Mouse (Mus musculus) forebrain, postnatal 0 days (tissue): Measurements from ENCODE around the gene Mpzl1. TPM values are rescaled to one million over a fixed set of nuclear protein-coding genes. Genes with fewer than 3 reads are reported as not detected.

Source experiments
- ATAC-seq: fragments of 200-750 bp; cut with Nextera tagmentation; 2 replicates; pipeline ENCODE4 v1.8.0; 2017; ENCODE audit warnings: mild to moderate bottlenecking, moderate library complexity
- DNase-seq: peaks from one replicate; pipeline ENCODE4 v3.0.0-alpha.2; 2015
- H3K27ac ChIP-seq: fragments of 300-500 bp; sonication (generic); 2 replicates; pipeline ENCODE4 v1.5.1; 2014; ENCODE audit warnings: low read depth, mild to moderate bottlenecking, antibody characterized with exemption, low read length, moderate library complexity, mixed read lengths
- H3K27me3 ChIP-seq: fragments of 300-500 bp; sonication (generic); 2 replicates; pipeline ENCODE4 v1.6.1; 2014; ENCODE audit warnings: mild to moderate bottlenecking, low read length, mixed read lengths; ENCODE audit not compliant: insufficient read depth
- H3K36me3 ChIP-seq: fragments of 300-500 bp; sonication (generic); 2 replicates; pipeline ENCODE4 v1.6.1; 2014; ENCODE audit warnings: mild to moderate bottlenecking, moderate library complexity; ENCODE audit not compliant: insufficient read depth
- H3K4me1 ChIP-seq: fragments of 300-500 bp; sonication (generic); 2 replicates; pipeline ENCODE4 v1.6.1; 2014; ENCODE audit warnings: antibody characterized with exemption; ENCODE audit not compliant: insufficient read depth
- H3K4me2 ChIP-seq: fragments of 300-500 bp; sonication (generic); 2 replicates; pipeline ENCODE4 v1.6.1; 2014; ENCODE audit warnings: low read depth, mild to moderate bottlenecking, moderate library complexity
- H3K4me3 ChIP-seq: fragments of 300-500 bp; sonication (generic); 2 replicates; pipeline ENCODE4 v1.5.1; 2014; ENCODE audit warnings: low read depth, low read length, mixed read lengths
- H3K9ac ChIP-seq: fragments of 300-500 bp; sonication (generic); 2 replicates; pipeline ENCODE4 v1.6.1; 2014; ENCODE audit warnings: mild to moderate bottlenecking
- H3K9me3 ChIP-seq: fragments of 300-500 bp; sonication (generic); 2 replicates; pipeline ENCODE4 v1.6.1; 2016; ENCODE audit warnings: low read length
- CTCF ChIP-seq: sonication (generic); IDR thresholded peaks from 2 replicates; pipeline ENCODE4 v1.5.1; 2016; ENCODE audit warnings: antibody characterized with exemption, control low read depth, low read depth
- WGBS: fragments of 180-500 bp; shearing (Covaris S2); extraction: QIAGEN DNeasy Blood & Tissue Kit; methylation state at CpG from one replicate; pipeline ENCODE4 v1.1.7; 2014; 5-methylcytosine and 5-hydroxymethylcytosine counted together
- polyA plus RNA-seq: library from polyadenylated mRNA; unstranded; fragments of >200 nt; fragmentation: Nextera tagmentation; extraction: Ambion mirVana; gene quantifications from 2 replicates; pipeline ENCODE4 v1.2.1, GENCODE M21; 2015
- total RNA-seq: library from RNA; depleted of rRNA; stranded (reverse); fragments of >200 nt; gene quantifications from 2 replicates; pipeline ENCODE4 v1.2.3, GENCODE M21; 2014

The Mpzl1 gene
- total and polyA plus RNA-seq, 2 experiments from 2014 or later = 23.9 to 127 TPM

DNA sequence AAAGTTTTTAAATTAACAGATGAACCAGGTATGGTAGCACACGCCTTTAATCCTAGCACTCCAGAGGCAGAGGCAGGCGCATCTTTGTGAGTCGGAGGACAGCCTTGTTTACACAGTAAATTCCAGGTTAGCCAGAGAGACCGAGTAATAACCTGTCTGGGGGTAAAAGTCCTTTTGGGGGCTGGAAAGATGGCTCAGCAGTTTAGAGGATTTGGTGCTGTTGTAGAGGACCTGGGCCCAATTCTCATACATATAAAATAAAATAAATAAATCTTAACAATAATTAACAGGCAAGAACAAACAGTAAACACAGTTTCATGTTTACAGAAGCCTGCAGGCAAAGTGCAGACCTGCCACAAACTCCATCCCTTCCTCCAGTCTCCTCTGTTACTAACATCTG, 25.4 kb downstream of the Mpzl1 start:
- DNase-seq = no peak
- no peak for TF ChIP-seq CTCF

DNA sequence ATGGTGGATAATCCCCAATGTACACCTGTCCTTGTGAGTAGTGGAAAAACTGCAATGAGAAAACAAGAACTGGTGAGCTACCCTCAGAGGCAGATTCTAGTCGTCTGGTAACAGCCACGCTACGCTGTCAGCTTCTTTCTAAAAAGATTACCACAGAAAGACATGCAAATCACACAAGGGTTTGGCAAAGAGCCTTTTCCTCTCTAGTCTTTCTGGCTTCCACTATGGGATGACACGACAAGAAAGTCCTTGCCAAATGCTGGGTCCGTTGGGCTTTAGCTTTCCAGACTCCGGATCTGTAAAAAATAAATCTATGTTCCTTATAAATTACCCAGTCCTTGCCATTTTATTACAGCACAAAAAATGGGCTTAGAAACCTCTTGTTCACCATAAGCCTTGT, 28.6 kb downstream of the Mpzl1 start:
- WGBS = 51% methylated on average over 6 of the region's 6 CpGs
- peak; percentile 39 for ATAC-seq

More for the DNA sequence above, 25.4 kb downstream of the Mpzl1 start:
- Histone ChIP-seq H3K4me3 (no peak overlapping the region), H3K4me2 (no peak overlapping the region), H3K36me3 (peaks cover 15% of the 10 kb centered on the region), H3K27me3 (no peaks in the 10 kb centered on the region), H3K27ac (no peak overlapping the region), H3K9ac (no peak overlapping the region), H3K9me3 (no peaks in the 10 kb centered on the region), H3K4me1 (no peaks in the 10 kb centered on the region; the same call in 1 of the 2 replicates)
- ATAC-seq = no peak
- WGBS = 95% methylated on average over 4 of the region's 4 CpGs

DNA sequence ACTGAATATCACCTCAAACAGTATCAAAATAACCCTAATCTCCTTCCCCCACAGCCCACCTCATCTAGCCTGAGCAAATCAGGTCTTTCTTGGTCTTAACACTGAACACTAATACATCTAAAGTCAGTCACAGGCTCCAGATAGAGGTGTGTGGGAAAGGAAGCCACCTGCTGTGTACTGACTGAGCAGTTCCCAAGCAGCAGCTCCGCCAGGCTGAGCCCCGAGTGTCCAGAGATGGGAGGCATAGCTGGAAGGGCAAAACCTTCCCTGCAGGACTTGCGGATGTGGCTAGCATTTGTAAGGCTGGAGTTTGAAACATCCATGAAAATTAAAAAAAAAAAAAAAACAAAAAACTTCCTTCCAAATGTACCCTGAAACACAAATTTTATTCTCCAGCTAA, 29.2 kb downstream of the Mpzl1 start:
- Histone ChIP-seq H3K9ac (no peak overlapping the region), H3K4me3 (no peak overlapping the region), H3K27me3 (no peaks in the 10 kb centered on the region), H3K9me3 (no peaks in the 10 kb centered on the region), H3K4me1 (no peaks in the 10 kb centered on the region), H3K27ac (no peak overlapping the region), H3K36me3 (peaks cover 38% of the 10 kb centered on the region), H3K4me2 (no peak overlapping the region)
- no peak for ATAC-seq
- TF ChIP-seq CTCF = no peak
- 78% methylated on average over 3 of the region's 3 CpGs for WGBS
- no peak for DNase-seq

More for the DNA sequence above, 28.6 kb downstream of the Mpzl1 start:
- no peaks in the 10 kb centered on the region for H3K4me1 ChIP-seq
- no peak for TF ChIP-seq CTCF
- no peak overlapping the region for H3K4me2 ChIP-seq
- H3K9me3 ChIP-seq = no peaks in the 10 kb centered on the region
- peak overlapping the region; percentile 67 for H3K27ac ChIP-seq
- H3K4me3 ChIP-seq = no peak overlapping the region
- H3K27me3 ChIP-seq = no peaks in the 10 kb centered on the region
- peaks cover 38% of the 10 kb centered on the region for H3K36me3 ChIP-seq
- no peak overlapping the region for H3K9ac ChIP-seq
- peak; percentile 68 for DNase-seq

DNA sequence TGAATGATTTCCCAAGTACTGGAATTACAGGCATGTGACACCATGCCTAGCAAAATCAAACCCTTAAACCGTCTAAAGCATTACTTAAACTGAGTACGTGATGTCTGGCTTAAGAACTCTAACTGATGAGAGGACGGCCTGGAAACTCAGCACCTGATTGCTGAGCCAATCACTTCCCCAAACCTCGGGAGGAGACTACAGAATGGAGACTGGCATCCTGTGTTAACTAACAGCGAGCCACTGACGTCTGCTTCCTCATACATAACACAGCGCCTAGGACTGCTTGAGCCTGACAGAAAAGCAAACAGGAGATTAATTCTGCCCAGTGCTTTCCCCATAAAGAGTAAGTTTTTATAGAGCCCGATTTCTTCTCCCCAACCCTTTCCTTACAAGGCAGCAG, 30.1 kb downstream of the Mpzl1 start:
- H3K36me3 ChIP-seq = peaks cover 38% of the 10 kb centered on the region
- ATAC-seq (no peak), DNase-seq (no peak)
- no peak overlapping the region for H3K27ac ChIP-seq
- no peaks in the 10 kb centered on the region for H3K9me3 ChIP-seq
- H3K27me3 ChIP-seq = no peaks in the 10 kb centered on the region
- no peak overlapping the region for H3K4me2 ChIP-seq
- H3K4me1 ChIP-seq = no peaks in the 10 kb centered on the region
- no peak for TF ChIP-seq CTCF
- H3K9ac ChIP-seq = no peak overlapping the region
- 87% methylated on average over 8 of the region's 8 CpGs for WGBS
- H3K4me3 ChIP-seq = no peak overlapping the region

DNA sequence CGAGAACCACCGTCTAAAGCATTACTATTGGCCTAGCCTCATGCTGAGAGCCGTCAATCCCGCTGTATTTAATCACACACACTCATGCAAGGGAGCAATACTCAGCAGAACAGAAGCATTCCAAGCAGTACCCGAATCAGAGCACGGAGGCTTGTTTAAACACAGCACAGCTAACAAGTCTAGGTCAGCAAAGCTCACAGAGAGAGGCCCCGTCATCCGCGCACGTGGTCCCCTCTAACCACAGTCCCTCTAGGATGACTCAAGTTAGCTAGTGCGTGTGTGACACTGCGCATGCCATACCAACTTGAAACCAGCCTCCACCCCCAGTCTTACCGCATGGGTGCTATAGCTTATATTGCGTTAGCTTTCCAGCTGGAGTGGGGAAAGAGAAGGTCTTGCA, 31.1 kb downstream of the Mpzl1 start:
- Histone ChIP-seq H3K4me2 (no peak overlapping the region), H3K27me3 (no peaks in the 10 kb centered on the region), H3K27ac (no peak overlapping the region), H3K4me3 (no peak overlapping the region), H3K9ac (no peak overlapping the region), H3K4me1 (no peaks in the 10 kb centered on the region), H3K36me3 (peaks cover 37% of the 10 kb centered on the region), H3K9me3 (no peaks in the 10 kb centered on the region)
- WGBS = 88% methylated on average over 14 of the region's 14 CpGs
- TF ChIP-seq CTCF = no peak
- peak; percentile 32; the same call in 1 of the 2 replicates for ATAC-seq
- no peak for DNase-seq

DNA sequence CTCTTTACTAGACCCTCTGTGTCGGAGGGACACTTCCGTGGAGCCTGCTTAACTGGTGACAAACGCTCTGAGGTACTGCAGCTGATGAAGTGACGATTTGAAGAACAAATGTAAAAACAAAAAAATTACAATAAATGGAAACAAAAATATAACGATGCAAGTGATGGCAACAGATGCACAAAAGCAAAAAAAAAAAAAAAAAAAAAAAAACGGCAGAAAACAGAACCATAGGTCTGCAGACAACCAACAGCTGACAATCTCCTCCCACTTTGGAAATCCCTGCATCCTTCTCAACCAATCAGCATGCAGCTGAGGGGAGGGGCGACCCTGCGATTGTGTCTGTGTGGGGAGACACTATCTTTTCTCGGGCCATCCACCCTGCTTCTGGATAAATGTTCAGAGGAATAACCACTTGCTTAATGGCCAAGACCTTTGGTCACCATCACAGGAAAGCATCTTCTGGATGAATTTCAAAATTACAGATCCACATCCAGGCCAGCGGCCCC, 32.5 kb downstream of the Mpzl1 start:
- no peak for DNase-seq
- H3K4me2 ChIP-seq = no peak overlapping the region
- no peaks in the 10 kb centered on the region for H3K27me3 ChIP-seq
- H3K4me3 ChIP-seq = no peak overlapping the region
- no peak overlapping the region for H3K9ac ChIP-seq
- H3K4me1 ChIP-seq = no peaks in the 10 kb centered on the region
- no peaks in the 10 kb centered on the region for H3K9me3 ChIP-seq
- no peak overlapping the region for H3K27ac ChIP-seq
- no peak for TF ChIP-seq CTCF
- no peak for ATAC-seq
- 83% methylated on average over 10 of the region's 10 CpGs for WGBS
- peaks cover 35% of the 10 kb centered on the region for H3K36me3 ChIP-seq

DNA sequence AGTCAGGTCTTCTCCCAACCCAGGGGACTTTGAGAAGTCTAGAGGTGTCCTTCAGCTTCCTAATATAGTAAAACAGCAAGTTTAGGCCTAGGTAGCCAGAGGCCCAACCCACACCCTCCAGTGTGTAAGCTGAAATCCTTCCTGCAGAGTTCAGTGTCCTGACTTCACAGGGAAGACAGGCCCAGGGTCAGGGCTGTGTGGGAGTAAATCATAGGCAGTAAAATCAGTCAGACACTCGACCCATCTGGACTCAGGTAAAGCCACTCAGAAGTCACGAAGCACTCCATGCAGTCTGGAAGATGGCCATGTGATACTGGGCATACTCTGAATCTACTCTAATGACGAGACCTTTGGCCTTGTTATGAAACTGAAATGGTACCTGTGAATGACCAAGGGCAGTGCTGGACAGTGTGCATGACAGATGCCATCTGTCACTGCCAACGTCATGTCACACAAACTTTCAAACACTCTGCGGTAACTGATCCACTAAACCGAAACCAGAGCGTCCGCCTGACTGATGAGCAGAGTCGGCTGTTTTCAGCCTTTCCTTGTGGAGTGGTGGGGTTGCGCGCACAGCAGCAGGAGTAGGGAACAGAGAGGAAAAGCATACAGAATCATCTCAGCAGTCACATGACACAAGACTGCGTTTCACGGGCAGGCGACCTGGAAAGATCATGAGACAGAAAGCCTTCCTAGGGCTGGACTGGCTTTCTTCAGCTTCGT, 39.5 kb downstream of the Mpzl1 start:
- no peak for DNase-seq
- WGBS = 92% methylated on average over 15 of the region's 15 CpGs
- no peak overlapping the region for H3K27ac ChIP-seq
- no peaks in the 10 kb centered on the region for H3K4me1 ChIP-seq
- TF ChIP-seq CTCF = no peak
- H3K9me3 ChIP-seq = no peaks in the 10 kb centered on the region
- no peak overlapping the region for H3K4me2 ChIP-seq
- no peak overlapping the region for H3K9ac ChIP-seq
- no peak for ATAC-seq
- H3K36me3 ChIP-seq = peaks cover 39% of the 10 kb centered on the region
- H3K4me3 ChIP-seq = no peak overlapping the region
- no peaks in the 10 kb centered on the region for H3K27me3 ChIP-seq
